Mouse (Mus musculus) CD8-positive naive resting alpha-beta T cell, adult 57 days (primary cell): ENCODE measurements around the gene Sbk1. TPM values are rescaled to one million over a fixed set of nuclear protein-coding genes. Genes with fewer than 3 reads are reported as not detected.

Source experiments
- total RNA-seq: library from RNA; stranded (reverse); gene quantifications from one replicate; pipeline ENCODE4 v1.2.4, GENCODE M21; 2023

Sbk1 gene
- 59.1 TPM for total RNA-seq

GRCm38 (mm10) chr7:126271712-126272683 is at the start of gene Sbk1:
Sbk1 (plus strand) TSS chr7:126272619.

Other genes starting within 250 kb of the Sbk1 start
- gene Gsg1l, start 190.2 kb upstream of the Sbk1 start, total RNA-seq: not detected
- 159 TPM for gene Xpo6, start 72.1 kb upstream of the Sbk1 start, total RNA-seq
- gene Lat, start 97.0 kb downstream of the Sbk1 start, total RNA-seq: 568 TPM
- 86.1 TPM for gene Spns1, start 104.8 kb downstream of the Sbk1 start, total RNA-seq
- gene Nfatc2ip, start 124.1 kb downstream of the Sbk1 start, total RNA-seq: 22.8 TPM
- 78.2 TPM for gene Cd19, start 142.3 kb downstream of the Sbk1 start, total RNA-seq
- 36.5 TPM for gene Rabep2, start 156.1 kb downstream of the Sbk1 start, total RNA-seq
- gene Atp2a1, start 190.5 kb downstream of the Sbk1 start, total RNA-seq: 1.3 TPM
- 93.6 TPM for gene Sh2b1, start 202.8 kb downstream of the Sbk1 start, total RNA-seq
- 43.1 TPM for gene Tufm, start 214.7 kb downstream of the Sbk1 start, total RNA-seq
- 201 TPM for gene Atxn2l, start 230.8 kb downstream of the Sbk1 start, total RNA-seq